In genomic region chr12:85638541-85639325, GRCm38 (mm10) we compare ENCODE assay signal across 9 mouse cellular contexts. TPM values are rescaled to one million over a fixed set of nuclear protein-coding genes. Genes with fewer than 3 reads are reported as not detected.
DNase-seq lines count a peak whose midpoint lies in the region; ATAC-seq and TF ChIP-seq lines count a peak whose summit lies in the region.
"Had no signal": no experiment of that assay in that cellular context is flagged by ENCODE, and none has a peak within 500 bp of the region (broad histone marks: within the 10 kb centered on the region; RNA-seq: fewer than 3 reads in every experiment).

No protein-coding gene starts in this region.

- H3K4me3 ChIP-seq in forebrain, embryonic 15.5 days: no peak overlapping the region
- no peak overlapping the region for H3K4me3 ChIP-seq in forebrain, postnatal 0 days (ENCODE audit: low read depth, low read length)
- no peak overlapping the region for H3K4me3 ChIP-seq in midbrain, embryonic 15.5 days
- no peak overlapping the region for H3K4me3 ChIP-seq in midbrain, embryonic 11.5 days (ENCODE audit: low read depth, low read length)
- no peak overlapping the region for H3K4me3 ChIP-seq in midbrain, embryonic 16.5 days (ENCODE audit: low read depth, low read length)
- H3K4me3 ChIP-seq in kidney, embryonic 14.5 days (ENCODE audit: low read length): no peak overlapping the region
- H3K4me3 ChIP-seq: heart, embryonic 12.5 days had no signal

- no peaks in the 10 kb centered on the region for H3K36me3 ChIP-seq in forebrain, embryonic 15.5 days
- H3K36me3 ChIP-seq in forebrain, postnatal 0 days (ENCODE audit: insufficient read depth): peaks cover 7% of the 10 kb centered on the region; the same call in 1 of the 2 replicates
- peaks cover 5% of the 10 kb centered on the region; the same call in 1 of the 2 replicates for H3K36me3 ChIP-seq in midbrain, embryonic 15.5 days (replicated peaks)
- no peaks in the 10 kb centered on the region for H3K36me3 ChIP-seq in midbrain, embryonic 11.5 days (ENCODE audit: control insufficient read depth, insufficient read depth, low read length)
- peaks cover 14% of the 10 kb centered on the region; the same call in 1 of the 2 replicates for H3K36me3 ChIP-seq in midbrain, embryonic 16.5 days (ENCODE audit: control insufficient read depth, insufficient read depth, low read length)
- peaks cover 3% of the 10 kb centered on the region; the same call in 1 of the 2 replicates for H3K36me3 ChIP-seq in kidney, embryonic 14.5 days (ENCODE audit: control insufficient read depth, insufficient read depth, low read length)

- H3K9me3 ChIP-seq in forebrain, embryonic 15.5 days: no peaks in the 10 kb centered on the region
- no peaks in the 10 kb centered on the region for H3K9me3 ChIP-seq in forebrain, postnatal 0 days (ENCODE audit: low read length)
- H3K9me3 ChIP-seq in midbrain, embryonic 15.5 days: no peaks in the 10 kb centered on the region
- H3K9me3 ChIP-seq in midbrain, embryonic 11.5 days (ENCODE audit: control insufficient read depth, low read length): no peaks in the 10 kb centered on the region
- no peaks in the 10 kb centered on the region for H3K9me3 ChIP-seq in midbrain, embryonic 16.5 days (replicated peaks; ENCODE audit: control insufficient read depth, low read length, poor library complexity, severe bottlenecking)
- no peaks in the 10 kb centered on the region for H3K9me3 ChIP-seq in kidney, embryonic 14.5 days (ENCODE audit: control insufficient read depth, low read length)
- H3K9me3 ChIP-seq: heart, embryonic 12.5 days had no signal

- 77% methylated on average over 20 of the region's 20 CpGs for WGBS in forebrain, embryonic 15.5 days
- 80% methylated on average over 20 of the region's 20 CpGs for WGBS in forebrain, postnatal 0 days
- WGBS in midbrain, embryonic 15.5 days: 76% methylated on average over 20 of the region's 20 CpGs
- 79% methylated on average over 20 of the region's 20 CpGs for WGBS in midbrain, embryonic 11.5 days
- 73% methylated on average over 20 of the region's 20 CpGs for WGBS in midbrain, embryonic 16.5 days
- WGBS in kidney, embryonic 14.5 days: 79% methylated on average over 20 of the region's 20 CpGs

- no peak for DNase-seq in forebrain, postnatal 0 days
- no peak for DNase-seq in midbrain, embryonic 11.5 days (ENCODE audit: low spot score, missing footprints)
- DNase-seq in thymus, postnatal 4 days: peak; percentile 66
- no peak for DNase-seq in spleen, postnatal 4 days (ENCODE audit: low spot score in 2 of 2)

- TF ChIP-seq CTCF in forebrain, postnatal 0 days (IDR thresholded peaks at IDR 0.05; ENCODE audit: low read depth): no peak

- H3K27ac ChIP-seq in forebrain, embryonic 15.5 days (replicated peaks): no peak overlapping the region
- H3K27ac ChIP-seq in forebrain, postnatal 0 days (ENCODE audit: low read depth, low read length): no peak overlapping the region
- no peak overlapping the region for H3K27ac ChIP-seq in midbrain, embryonic 15.5 days
- no peak overlapping the region for H3K27ac ChIP-seq in midbrain, embryonic 11.5 days (ENCODE audit: low read depth, low read length)
- no peak overlapping the region for H3K27ac ChIP-seq in midbrain, embryonic 16.5 days (ENCODE audit: low read length)
- no peak overlapping the region for H3K27ac ChIP-seq in kidney, embryonic 14.5 days (ENCODE audit: low read depth, low read length)

- H3K4me1 ChIP-seq in forebrain, embryonic 15.5 days: peaks cover 11% of the 10 kb centered on the region
- no peaks in the 10 kb centered on the region for H3K4me1 ChIP-seq in forebrain, postnatal 0 days (ENCODE audit: insufficient read depth)
- 0 out of 2 replicates have a peak, but pooled peaks cover 3% of the 10 kb centered on the region for H3K4me1 ChIP-seq in midbrain, embryonic 15.5 days
- no peaks in the 10 kb centered on the region for H3K4me1 ChIP-seq in midbrain, embryonic 11.5 days (ENCODE audit: control insufficient read depth, insufficient read depth, low read length)
- no peaks in the 10 kb centered on the region for H3K4me1 ChIP-seq in midbrain, embryonic 16.5 days (ENCODE audit: control insufficient read depth, insufficient read depth, low read length)
- H3K4me1 ChIP-seq in kidney, embryonic 14.5 days (ENCODE audit: control insufficient read depth, insufficient read depth, low read length): 0 out of 2 replicates have a peak, but pooled peaks cover 9% of the 10 kb centered on the region

- H3K27me3 ChIP-seq in forebrain, embryonic 15.5 days: no peaks in the 10 kb centered on the region
- no peaks in the 10 kb centered on the region for H3K27me3 ChIP-seq in forebrain, postnatal 0 days (ENCODE audit: insufficient read depth, low read length)
- no peaks in the 10 kb centered on the region for H3K27me3 ChIP-seq in midbrain, embryonic 15.5 days (replicated peaks)
- no peaks in the 10 kb centered on the region for H3K27me3 ChIP-seq in midbrain, embryonic 11.5 days (ENCODE audit: control insufficient read depth, insufficient read depth, low read length)
- H3K27me3 ChIP-seq in midbrain, embryonic 16.5 days (ENCODE audit: control insufficient read depth, insufficient read depth, low read depth, low read length): no peaks in the 10 kb centered on the region
- H3K27me3 ChIP-seq in kidney, embryonic 14.5 days (ENCODE audit: control insufficient read depth, insufficient read depth, low read length): no peaks in the 10 kb centered on the region
- H3K27me3 ChIP-seq: heart, embryonic 12.5 days had no signal

- peak; percentile 51 for ATAC-seq in forebrain, embryonic 15.5 days (replicated peaks)
- no peak for ATAC-seq in forebrain, postnatal 0 days
- ATAC-seq in midbrain, embryonic 15.5 days (replicated peaks): peak; percentile 27; the same call in 1 of the 2 replicates
- ATAC-seq in midbrain, embryonic 11.5 days (ENCODE audit: low FRiP score): no peak
- peak; percentile 36; the same call in 1 of the 2 replicates for ATAC-seq in midbrain, embryonic 16.5 days
- ATAC-seq in kidney, embryonic 14.5 days (ENCODE audit: low FRiP score, low TSS enrichment): no peak

- H3K9ac ChIP-seq in forebrain, embryonic 15.5 days (replicated peaks): no peak overlapping the region
- H3K9ac ChIP-seq in forebrain, postnatal 0 days: no peak overlapping the region
- H3K9ac ChIP-seq in midbrain, embryonic 15.5 days: no peak overlapping the region
- H3K9ac ChIP-seq in midbrain, embryonic 11.5 days (ENCODE audit: low read length): no peak overlapping the region
- no peak overlapping the region for H3K9ac ChIP-seq in midbrain, embryonic 16.5 days (ENCODE audit: low read depth, low read length)
- no peak overlapping the region for H3K9ac ChIP-seq in kidney, embryonic 14.5 days (ENCODE audit: low read depth, low read length)
- H3K9ac ChIP-seq: heart, embryonic 12.5 days had no signal

- H3K4me2 ChIP-seq in forebrain, embryonic 15.5 days (replicated peaks): no peak overlapping the region
- no peak overlapping the region for H3K4me2 ChIP-seq in forebrain, postnatal 0 days (ENCODE audit: low read depth)
- H3K4me2 ChIP-seq in midbrain, embryonic 15.5 days: no peak overlapping the region
- H3K4me2 ChIP-seq in midbrain, embryonic 11.5 days: no peak overlapping the region
- no peak overlapping the region for H3K4me2 ChIP-seq in midbrain, embryonic 16.5 days (ENCODE audit: low read length)
- H3K4me2 ChIP-seq in kidney, embryonic 14.5 days (replicated peaks; ENCODE audit: low read depth, low read length): no peak overlapping the region
- H3K4me2 ChIP-seq: heart, embryonic 12.5 days had no signal

RNA-seq across cellular contexts. Expression of gene Jdp2, which starts 39.9 kb away (rescaled TPM):
- polyA plus RNA-seq in forebrain, embryonic 15.5 days (2015; fragmentation: Nextera tagmentation; extraction: Ambion mirVana): 0.10 and 0.50 TPM in 2 replicates
- 10.4 and 17.2 TPM in 2 replicates for total RNA-seq in forebrain, postnatal 0 days (2014; rRNA removed)
- polyA plus RNA-seq in forebrain, postnatal 0 days (2015; fragmentation: Nextera tagmentation; extraction: Ambion mirVana): 0.24 and 0.60 TPM in 2 replicates
- polyA plus RNA-seq in midbrain, embryonic 15.5 days (2015; fragmentation: Nextera tagmentation; extraction: Ambion mirVana): 0.83 and 0.92 TPM in 2 replicates
- polyA plus RNA-seq in midbrain, embryonic 11.5 days (2014; fragmentation: Nextera tagmentation; extraction: Ambion mirVana): 0.11 and 0.29 TPM in 2 replicates
- polyA plus RNA-seq in midbrain, embryonic 16.5 days (2015; fragmentation: Nextera tagmentation; extraction: Ambion mirVana): 0.36 and 0.57 TPM in 2 replicates
- 0.49 and 0.66 TPM in 2 replicates for polyA plus RNA-seq in kidney, embryonic 14.5 days (2014; fragmentation: Nextera tagmentation; extraction: Ambion mirVana)

RNA-seq across cellular contexts. Expression of gene Batf, which starts 47.7 kb away (rescaled TPM):
- polyA plus RNA-seq in forebrain, embryonic 15.5 days (2015; fragmentation: Nextera tagmentation; extraction: Ambion mirVana): 0.40 and 0.66 TPM in 2 replicates
- total RNA-seq in forebrain, postnatal 0 days (2014; rRNA removed): 0.77 TPM in 1 of 2 replicates, not detected in the other
- 0.65 and 1.3 TPM in 2 replicates for polyA plus RNA-seq in forebrain, postnatal 0 days (2015; fragmentation: Nextera tagmentation; extraction: Ambion mirVana)
- 1.1 and 1.5 TPM in 2 replicates for polyA plus RNA-seq in midbrain, embryonic 15.5 days (2015; fragmentation: Nextera tagmentation; extraction: Ambion mirVana)
- polyA plus RNA-seq in midbrain, embryonic 11.5 days (2014; fragmentation: Nextera tagmentation; extraction: Ambion mirVana): 1.7 and 2.3 TPM in 2 replicates
- 0.59 and 1.3 TPM in 2 replicates for polyA plus RNA-seq in midbrain, embryonic 16.5 days (2015; fragmentation: Nextera tagmentation; extraction: Ambion mirVana)
- 2.7 and 2.9 TPM in 2 replicates for polyA plus RNA-seq in kidney, embryonic 14.5 days (2014; fragmentation: Nextera tagmentation; extraction: Ambion mirVana)

Comparison
In these comparisons a context has a peak if more than half of its experiments do, and no peak if none do; other contexts are left out.
1. ATAC-seq: peak in forebrain, embryonic 15.5 days (single experiment), midbrain, embryonic 15.5 days (single experiment) and midbrain, embryonic 16.5 days (single experiment); none in forebrain, postnatal 0 days (single experiment), midbrain, embryonic 11.5 days (single experiment) and kidney, embryonic 14.5 days (single experiment).